Mouse (Mus musculus) c-Kit-positive CD71-negative TER-119-negative erythroid progenitor cells, embryonic 14.5 days (primary cell): Measurements from ENCODE around the gene Actl6b.

Experiments used
- DNase-seq: peaks from one replicate; pipeline ENCODE4 v3.0.0-alpha.2; 2013; ENCODE audit warnings: low read depth

The Actl6b gene

DNA sequence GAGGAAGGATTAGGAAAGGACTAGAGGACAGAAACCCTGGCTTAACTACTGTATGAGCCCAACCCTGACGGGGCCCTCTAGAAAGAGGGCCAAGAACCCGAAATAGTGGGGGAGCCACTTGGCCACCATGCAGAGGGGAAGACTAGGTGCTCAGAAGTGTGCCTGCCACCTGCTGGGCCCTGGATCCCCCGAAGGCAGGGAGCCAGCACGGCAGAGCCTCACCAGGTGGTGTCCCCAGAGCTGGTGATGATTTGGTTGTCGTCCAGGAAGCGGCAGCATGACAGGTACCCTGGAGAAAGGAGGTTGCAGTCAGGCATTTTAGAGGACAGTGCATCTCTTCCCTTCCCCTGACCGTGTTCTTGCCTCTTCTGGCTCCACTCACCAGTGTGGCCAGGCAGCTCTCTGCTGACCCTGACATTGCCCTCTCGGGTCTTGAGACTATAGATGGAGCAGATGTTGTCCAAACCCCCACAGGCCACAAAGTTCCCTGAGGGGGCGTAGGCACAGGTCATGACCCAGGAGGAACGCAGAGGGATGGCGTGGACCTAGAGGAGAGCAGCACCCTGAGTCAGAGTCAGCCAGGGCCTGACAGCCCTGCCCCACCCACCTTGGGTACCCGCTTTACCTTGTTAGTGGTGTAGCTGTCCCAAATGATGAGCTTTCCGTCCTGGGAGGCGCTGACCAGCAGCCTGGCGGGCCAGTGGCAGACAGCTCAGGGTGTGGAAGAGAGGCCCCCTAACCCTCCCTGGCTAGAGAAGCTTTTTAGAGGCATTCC lies 23.9 kb upstream of the Actl6b start:
- no peak for DNase-seq

- no peak for DNase-seq
These were observed 23.2 kb upstream of the Actl6b start for GRCm38 (mm10) chr5:137530075-137530474.

DNA sequence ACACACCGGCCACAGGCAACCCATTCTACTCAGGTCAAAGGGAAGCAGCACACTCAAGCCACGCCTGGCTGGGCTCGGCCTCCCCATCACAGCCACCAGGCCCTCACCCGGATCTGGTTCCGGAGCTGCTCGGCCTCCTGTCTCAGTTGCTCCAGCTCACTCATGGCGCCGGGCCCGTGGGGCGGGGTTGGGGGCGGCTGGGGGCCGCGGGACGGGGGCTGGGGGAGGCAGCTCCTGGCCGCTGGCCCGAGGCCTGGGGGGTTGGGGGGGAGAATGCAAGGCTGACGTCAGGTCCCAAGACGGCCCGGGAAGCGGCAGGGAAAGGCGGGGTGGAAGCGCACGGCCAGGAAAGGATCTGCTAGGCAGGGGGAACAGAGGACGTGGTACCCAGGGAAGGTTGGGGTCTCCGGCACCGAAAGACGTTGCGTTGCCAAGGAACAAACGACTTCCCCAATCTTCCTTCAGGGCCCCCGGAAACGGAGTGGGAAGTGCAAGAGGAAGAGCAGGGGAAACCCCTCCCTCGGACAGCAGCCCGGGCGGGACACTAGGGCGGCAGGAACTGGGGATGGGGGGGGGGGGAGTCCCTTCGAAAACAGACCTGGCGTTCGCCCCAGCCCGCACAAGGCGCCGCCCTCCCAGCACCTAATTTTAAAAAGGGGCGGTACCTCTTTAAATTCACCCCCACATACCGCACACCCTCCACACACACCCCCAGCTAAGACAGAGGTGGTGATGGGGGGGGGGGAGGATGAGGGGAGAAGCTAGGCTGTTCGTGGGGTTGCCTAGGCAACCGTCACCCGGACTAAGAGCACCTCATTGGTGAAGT lies 22.5 kb upstream of the Actl6b start:
- no peak for DNase-seq

GRCm38 (mm10) chr5:137531414-137532130 lies 21.7 kb upstream of the Actl6b start:
- DNase-seq: no peak

DNA sequence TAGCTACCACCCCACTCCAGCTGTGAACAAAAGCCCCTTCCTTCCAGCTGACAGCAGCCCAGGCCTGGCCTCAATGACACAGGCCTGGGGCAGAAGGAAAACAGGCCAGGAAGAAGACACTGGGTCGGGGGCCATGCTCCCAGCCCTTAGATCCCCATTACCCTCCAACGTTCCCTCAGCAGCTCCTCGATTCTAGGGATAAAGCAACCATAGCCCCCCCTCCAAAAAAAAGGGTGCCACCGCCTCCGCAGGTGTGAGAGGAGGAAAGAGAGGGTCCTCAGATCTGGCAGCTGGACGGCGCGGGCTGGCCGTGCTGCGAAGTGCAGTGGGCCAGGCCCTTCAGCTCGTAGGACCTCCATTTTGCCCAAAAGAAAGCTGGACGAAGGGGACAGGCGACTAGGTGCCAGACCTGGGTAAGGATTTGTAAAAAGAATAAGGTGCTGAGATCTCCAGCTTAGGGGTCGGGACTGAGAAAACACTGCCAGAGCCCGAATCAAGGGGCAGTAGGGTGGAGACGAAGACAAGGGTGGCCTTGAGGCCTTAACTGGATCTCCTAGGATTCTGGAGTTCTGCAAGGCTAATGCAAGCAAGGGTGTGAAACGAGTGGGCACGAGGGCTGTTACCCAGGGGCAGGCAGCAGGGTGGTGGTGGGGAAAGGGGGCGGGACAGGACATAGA lies 21.0 kb upstream of the Actl6b start:
- no peak for DNase-seq

DNA sequence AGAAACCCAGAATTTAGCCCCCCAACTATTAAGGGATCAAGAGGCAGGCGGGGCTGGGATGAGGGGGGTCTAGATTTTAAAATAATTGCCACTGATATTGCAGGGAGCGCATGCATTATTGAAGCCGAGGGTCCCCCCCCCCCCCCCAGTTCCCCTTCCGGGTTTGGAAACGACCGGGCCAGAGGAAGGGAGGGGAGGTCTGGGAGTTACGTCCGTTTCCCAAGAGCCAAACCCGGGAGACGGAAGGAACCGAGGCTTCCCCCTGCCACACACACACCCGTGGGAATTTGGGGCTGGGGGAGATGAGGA lies 20.6 kb upstream of the Actl6b start:
- no peak for DNase-seq

- peak; percentile 98 for DNase-seq
These were observed 20.0 kb upstream of the Actl6b start, which contains the start of the genes Epo and Gnb2 for GRCm38 (mm10) chr5:137533117-137533827. TSS of gene Epo (minus strand) at chr5:137533242. TSS of gene Gnb2 (minus strand) at chr5:137533510.

DNA sequence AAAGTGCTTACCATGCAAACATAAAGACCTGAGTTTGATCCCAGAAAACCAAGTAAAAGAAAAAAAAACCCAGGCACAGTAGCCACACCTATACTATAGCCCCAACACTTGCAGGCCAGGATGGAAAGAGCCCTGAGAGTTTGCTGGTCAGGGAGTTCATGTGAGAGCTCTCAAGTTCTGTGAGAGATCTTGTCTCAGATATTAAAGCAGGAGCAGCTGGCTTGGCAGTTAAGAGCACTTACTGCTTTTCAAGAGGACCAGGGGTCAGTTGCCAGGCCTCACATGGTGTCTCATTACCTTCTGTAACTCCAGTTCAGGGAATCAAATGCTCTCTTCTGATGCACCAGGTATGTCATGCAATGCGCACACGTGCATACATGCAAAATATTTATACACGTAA lies 18.6 kb upstream of the Actl6b start:
- no peak for DNase-seq

- no peak for DNase-seq
These were observed 18.0 kb upstream of the Actl6b start for GRCm38 (mm10) chr5:137535318-137535717.

DNA sequence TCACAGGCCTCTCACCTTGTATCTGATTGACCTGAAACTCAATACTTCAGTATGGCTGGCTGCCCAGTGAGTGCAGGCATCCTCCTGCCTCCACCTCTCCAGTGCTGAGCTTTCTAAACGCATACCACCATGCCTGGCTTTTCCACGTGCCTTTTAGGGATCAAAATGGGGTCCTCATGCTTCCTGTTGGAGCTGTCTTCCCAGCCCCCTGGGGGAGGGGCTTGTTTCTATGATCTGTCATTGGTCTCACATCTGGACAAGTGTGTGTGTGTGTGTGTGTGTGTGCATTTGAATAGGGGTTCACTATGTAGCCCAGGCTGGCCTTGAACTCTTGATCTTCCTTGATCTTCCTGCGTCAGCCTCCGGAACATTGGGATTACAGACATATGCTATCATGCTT lies 15.9 kb upstream of the Actl6b start:
- no peak for DNase-seq

DNA sequence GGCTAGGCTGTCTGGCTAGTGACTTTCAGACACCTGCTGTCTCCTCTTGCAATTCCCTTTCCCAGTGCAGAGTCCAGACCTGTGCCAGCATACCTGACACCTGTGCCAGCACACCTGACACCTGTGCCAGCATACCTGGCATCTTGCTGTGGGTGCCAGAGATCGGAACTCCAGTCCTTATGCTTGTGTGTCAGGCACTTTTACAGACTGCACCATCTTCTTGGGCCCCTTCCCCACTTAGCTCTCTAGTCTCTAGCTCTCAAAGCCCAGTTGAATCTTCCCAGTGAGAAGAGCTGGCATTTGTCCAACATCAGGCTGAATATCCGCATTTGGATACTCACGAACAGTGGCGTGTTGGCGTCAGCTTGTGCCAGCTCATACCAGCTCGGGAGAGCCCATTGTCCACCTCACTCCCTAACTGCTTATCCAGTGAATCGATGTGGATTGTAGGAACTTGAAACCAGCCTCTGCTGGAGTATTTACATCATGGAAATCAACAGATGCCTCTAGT lies 14.0 kb upstream of the Actl6b start:
- no peak for DNase-seq

DNA sequence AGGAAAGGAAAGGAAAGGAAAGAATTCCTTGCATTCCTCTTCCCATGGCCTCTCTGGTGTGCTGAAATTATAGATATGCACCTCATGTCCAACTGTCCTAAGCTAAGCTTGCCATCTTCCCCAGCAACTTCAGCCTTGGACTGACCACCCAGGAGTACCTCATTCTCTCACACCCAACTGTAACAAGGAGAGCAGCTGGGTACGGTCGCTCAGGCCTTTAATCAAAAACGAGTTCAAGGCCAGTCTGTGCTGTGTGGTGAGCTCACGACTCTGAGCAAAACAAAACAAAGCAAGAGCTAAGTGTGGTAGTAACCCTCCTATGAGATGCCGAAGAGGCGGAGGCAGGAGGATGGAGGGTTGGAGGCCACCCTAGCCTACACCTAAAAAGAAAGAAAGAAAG lies 12.3 kb upstream of the Actl6b start:
- no peak for DNase-seq

DNA sequence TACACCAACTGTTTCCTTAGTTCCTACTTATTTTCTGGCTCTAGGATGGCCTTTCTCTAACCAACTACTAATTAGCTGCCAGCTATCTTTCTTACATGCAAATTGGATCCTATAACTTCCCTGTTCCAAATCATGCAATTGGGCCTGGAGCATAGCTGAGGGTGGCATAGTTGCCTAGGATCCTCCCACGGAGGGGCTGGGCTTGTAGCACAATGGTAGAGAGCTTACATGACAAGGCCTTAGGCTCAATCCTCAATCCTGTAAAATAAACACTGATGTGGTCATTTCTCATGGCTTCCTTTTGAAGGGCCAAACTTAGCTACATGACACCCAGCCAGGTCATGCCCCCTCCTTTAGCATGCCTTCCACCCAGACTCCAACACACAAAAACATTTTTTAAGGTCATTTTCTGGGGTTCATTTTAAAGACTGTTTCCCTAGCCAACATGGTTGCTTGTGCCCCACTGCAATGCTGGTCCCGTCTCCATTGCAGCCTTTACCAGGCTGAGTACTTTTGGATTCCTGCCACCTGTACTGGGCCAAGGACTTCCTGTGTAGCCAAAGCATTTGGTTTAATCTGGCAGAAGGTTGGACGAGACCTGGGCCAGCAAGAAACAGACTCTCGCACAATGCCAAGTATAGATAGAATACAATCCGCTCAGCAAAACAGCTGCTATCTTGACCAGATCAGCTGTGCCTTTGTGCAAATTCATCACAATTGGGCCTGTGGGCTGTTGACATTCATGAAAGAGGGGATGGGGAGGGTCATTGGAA lies 11.4 kb upstream of the Actl6b start:
- no peak for DNase-seq

GRCm38 (mm10) chr5:137544926-137545325 lies 8.4 kb upstream of the Actl6b start:
- DNase-seq: no peak

GRCm38 (mm10) chr5:137545596-137545995 lies 7.7 kb upstream of the Actl6b start:
- no peak for DNase-seq

- DNase-seq: no peak
These were observed 3.5 kb upstream of the Actl6b start for GRCm38 (mm10) chr5:137549840-137550239.

- no peak for DNase-seq
These were observed 2.2 kb upstream of the Actl6b start for GRCm38 (mm10) chr5:137551119-137551518.

DNA sequence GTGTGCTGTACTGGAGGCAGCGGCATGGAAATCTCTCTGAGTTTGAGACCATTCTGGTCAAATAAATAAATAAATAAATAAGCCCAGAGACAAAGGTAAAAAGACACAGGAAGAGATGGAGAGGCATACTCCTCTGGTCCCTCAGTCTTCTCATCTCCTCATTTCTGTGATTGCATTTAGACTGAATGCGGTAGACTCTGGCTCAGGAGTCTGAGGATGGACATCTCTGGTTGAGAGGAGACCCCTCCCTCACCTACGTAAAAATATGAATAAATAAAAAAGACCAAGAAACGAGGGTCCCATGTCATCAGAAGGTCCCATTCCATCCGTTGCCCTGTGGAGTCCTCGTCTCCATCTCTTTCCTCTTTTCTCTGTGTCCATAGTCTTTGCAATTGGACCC lies 317 bp upstream of the Actl6b start:
- no peak for DNase-seq

DNA sequence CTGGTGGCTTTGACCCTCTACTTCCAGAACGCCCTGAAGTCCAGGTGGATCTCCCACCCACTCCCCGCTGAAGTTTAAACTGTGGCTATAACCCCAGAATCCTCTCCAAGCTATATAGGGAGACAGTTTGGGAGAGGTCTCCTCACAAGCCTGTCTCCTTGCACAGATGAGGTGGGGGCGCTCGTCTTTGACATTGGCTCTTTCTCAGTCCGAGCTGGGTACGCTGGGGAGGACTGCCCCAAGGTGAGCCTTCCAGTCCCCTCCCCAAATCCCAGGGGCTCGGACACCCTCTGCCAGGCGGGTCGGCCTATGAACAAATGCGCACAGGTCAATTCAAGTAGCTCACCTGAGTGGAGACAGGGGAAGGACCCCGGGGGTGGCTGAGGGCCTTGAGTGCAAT lies 581 bp downstream of the Actl6b start:
- DNase-seq: no peak

DNA sequence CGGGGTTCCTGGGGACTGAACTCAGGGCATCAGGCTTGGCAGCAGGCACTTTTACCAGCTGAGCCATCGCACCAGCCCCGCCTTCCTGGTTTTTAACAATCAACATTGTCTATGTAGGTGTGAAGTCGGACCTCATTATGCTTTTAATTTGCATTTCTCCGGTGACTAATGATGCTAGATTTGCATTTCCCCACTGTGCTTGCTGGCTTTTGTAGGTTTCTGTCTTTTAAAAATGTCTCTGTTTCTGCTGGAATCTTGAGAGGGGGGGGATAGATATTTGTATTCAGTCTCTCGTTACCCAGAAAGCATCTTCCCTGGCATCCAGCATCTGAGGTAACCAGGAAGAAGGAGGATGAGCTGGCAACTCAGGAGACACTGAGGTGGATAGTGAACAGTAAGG lies 8.2 kb downstream of the Actl6b start:
- no peak for DNase-seq

DNA sequence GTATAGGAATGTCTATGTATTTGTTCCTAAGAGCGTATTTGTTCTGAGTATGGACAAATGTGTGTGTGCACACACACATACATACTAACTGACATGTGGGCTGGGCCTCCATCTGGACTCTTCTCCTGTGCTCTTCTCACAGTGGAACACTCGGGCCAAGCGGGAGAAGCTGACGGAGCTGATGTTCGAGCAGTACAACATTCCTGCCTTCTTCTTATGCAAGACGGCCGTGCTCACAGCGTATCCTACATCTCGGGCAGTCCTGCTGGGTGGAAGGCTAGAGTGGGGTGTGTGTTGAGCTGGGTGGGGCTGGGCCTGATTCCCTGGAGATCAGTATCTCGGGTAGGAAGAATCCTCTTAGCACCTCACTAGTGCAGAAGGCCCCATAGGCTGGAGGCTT lies 9.6 kb downstream of the Actl6b start:
- no peak for DNase-seq
